Mouse (Mus musculus) kidney, postnatal 10 days (tissue): ENCODE measurements at regions not wholly inside any gene's neighbourhood (a gene's known extent, or its start where the extent isn't known, plus 50 kb on each side); places are given as distances from the start of the nearest gene placed in this dataset.

Experiments used
- DNase-seq: peaks from one replicate; pipeline ENCODE4 v3.0.0; 2021; ENCODE audit warnings: mixed read lengths

GRCm38 (mm10) chr16:85956006-85956562 is 54.5 kb upstream of the Adamts5 start:
- no peak for DNase-seq

- no peak for DNase-seq
Measured at GRCm38 (mm10) chr16:85951628-85952027, 50.0 kb upstream of the Adamts5 start.
